Mouse (Mus musculus): ENCODE data around the gene Tfip11.
A peak's percentile ranks its signal among the peaks of the same experiment; 100 is the strongest.

Tfip11 gene

DNA sequence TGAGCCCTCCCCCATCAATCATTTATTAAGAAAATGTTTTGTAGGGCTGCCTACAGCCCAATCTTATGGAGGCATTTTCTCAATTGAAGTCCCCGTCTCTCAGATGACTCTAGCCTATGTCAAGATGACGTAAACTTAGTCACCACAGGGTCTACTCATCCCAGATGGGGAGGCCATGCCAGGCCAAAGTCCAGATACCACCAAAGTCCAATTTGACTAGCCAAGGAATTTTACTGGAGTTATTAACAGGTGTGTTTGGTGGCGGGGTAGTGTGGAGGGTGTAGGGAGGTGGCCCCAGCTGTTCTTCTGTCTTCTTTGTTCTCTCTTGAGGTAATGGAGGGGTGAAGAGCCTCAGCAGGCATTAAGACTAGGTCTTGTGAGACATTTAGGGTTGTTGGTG is 33.9 kb downstream of the Tfip11 start:
- DNase-seq (ENCODE audit: low spot score): no peak

DNA sequence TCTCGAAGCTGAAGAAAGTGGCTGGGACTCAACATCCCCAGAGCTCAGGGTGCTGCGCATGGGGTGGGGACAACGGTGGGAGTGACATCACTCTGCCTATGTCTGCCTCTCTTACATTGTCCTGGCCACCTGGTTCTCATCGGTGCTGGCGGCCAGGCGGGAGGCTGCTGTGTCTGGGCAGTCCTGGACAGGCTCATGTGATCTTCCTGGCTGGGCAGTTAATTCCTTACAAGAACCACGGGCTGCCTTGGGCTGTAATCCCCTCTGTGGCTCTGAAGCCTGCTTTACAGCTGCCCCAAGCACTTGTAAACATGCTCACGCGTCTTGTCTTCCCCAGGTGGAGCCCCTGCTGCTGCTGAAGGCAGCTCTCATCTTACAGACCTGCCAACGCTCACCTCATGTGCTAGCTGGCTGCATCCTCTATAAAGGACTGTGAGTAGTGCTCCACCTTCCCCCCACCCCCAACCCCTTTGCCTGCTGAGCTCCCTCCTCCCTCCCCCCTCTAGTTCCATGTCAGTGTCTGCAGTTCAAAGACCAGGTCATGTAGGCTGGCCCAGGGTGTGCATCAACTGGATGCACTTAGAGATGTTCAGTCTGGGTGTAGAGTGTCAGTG is 38.1 kb downstream of the Tfip11 start:
- DNase-seq (ENCODE audit: low spot score): no peak

DNA sequence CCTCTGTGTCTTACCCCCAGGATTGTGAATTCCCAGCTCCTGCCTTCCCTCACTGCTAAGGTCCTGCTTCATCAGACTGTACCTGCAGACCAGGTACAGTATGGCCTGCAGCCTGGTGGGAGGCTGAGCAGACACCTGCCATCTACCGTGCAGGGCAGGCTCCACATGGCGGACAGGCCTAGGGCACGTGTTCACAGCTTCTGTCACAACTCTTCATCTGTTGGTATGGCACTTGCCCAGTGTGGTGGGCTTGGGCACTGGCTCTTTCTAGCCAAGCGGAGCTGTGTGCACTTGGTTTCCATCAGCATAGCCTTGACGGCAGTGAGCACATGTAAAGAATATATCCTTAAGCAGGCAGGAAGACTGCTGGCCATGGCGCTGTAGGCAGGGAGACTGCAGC is 40.7 kb downstream of the Tfip11 start:
- DNase-seq (ENCODE audit: low spot score): no peak

DNA sequence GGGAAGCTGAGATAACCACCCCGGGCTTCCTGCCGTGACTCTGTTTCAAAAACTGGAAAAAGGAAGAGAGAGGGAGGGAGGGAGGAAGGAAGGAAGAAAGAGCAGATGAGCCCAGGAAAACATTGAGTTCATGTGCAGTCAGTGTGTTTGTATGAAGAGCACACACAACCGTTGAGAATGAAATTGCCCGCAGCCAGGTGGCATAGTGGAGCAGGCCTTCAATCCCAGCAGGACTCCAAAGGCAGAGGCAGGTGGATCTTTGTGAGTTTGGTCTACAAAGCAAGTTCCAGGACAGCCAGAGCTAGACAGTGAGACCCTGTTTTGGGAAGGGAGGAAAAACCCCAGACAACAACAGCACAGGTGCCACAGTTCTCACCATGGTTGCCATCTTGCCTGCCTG is 41.2 kb downstream of the Tfip11 start:
- DNase-seq (ENCODE audit: low spot score): no peak

DNA sequence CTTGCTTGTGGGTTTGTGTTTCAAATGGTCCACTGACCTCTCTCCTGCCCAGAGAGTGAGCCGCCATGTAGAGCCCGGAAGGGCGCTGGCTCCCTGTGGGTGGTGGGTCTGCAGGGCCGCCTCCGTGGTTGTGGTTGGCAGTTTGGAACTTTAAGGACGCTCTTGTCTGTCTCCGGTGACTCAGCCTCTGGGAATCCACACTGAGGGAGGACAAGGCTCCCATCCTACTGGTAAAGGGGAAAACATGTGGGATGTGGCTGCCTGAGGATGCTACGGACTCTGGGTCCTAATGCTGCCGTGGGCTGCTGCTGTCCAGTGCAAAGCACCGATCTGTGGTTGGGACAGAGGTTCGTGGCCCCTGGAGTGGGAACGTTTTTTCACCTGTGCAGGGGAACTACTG is 41.8 kb downstream of the Tfip11 start:
- no peak for DNase-seq (ENCODE audit: low spot score)

DNA sequence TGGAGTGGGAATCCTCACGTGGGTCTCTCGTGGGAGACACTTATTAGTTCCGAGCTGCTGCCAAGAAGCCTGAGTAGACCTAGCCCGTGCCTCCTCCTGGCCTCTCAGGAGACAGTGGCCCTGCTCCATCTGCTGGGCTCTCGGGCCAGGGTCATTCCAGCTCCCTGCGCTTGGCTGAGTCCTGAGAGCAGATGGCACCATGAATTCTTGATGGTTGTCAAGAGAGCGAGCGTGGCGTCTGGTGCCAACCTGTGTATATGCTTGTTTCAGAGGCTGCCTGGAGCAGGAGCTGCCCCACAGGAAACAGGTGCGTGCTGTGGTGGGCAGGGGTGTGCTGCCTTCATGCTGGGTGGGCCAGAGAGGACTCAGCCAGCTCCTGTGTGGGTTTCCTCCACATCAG is 42.5 kb downstream of the Tfip11 start:
- DNase-seq (ENCODE audit: low spot score): no peak

DNA sequence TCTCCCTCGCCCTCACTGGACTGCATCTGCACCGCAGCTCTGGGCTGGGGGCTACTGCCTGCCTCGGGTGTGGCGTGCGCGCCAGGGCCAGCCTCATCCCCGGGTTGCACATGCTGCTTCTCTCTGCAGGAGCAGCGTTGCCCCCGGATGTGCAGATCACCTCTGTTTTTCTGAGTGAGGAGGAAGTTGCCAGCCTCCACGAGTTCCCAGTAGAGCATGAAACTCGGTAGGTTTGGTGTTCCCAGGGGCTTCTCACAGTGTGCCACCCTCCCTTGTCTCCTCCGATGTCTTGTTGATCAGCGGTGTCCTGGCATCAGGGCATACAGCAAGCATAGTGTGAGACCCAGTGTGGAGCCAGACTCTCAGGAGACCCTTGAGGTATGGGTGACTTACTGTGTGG is 43.2 kb downstream of the Tfip11 start:
- DNase-seq (ENCODE audit: low spot score): no peak

DNA sequence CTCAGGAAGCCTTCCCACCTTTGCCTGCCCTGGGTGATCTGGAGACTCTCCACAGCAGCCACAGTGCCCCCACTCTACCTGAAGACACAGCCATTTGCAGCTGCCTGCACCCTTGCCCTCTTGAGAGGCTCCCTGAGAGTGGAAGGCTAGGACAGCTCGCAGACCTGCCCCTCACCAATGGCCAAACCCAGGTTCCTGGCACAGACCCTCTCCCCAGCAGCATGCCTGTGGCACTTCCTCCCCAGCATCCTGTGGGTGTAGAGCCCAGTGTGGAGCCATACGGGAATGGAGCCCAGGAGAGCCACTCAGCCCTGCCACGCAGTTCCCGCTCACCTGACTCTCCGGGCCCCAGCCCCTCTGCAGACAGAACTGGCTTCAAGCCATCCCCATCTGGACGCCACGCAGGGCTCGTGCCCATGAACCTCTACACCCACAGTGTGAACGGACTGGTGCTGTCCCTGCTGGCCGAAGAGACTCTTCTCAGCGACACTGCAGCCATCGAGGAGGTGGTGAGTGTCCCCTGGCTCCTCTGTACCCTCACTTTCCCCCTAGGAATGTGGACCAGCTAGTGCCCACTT is 44.2 kb downstream of the Tfip11 start:
- DNase-seq (ENCODE audit: low spot score): no peak

DNA sequence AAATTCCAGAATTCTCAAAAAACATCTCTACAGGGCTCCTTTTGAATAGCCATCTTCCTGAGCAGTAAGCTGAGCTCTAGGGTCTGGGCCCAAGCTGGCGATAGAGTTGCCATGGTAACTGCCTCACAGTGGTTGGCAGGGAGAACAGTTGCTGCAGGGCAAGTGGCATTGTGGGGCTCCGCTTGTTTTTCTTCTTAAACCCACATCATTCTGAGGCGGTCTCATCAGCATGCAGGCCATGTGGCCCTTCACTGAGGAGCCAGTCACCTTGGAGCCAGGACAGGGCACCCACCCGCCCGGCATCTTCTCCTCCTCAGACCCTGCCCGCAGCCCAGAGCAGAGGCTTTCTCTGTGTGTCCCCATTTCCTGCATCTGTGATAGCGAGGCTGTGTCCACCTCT is 45.8 kb downstream of the Tfip11 start:
- peak; percentile 76 for DNase-seq (ENCODE audit: low spot score)

DNA sequence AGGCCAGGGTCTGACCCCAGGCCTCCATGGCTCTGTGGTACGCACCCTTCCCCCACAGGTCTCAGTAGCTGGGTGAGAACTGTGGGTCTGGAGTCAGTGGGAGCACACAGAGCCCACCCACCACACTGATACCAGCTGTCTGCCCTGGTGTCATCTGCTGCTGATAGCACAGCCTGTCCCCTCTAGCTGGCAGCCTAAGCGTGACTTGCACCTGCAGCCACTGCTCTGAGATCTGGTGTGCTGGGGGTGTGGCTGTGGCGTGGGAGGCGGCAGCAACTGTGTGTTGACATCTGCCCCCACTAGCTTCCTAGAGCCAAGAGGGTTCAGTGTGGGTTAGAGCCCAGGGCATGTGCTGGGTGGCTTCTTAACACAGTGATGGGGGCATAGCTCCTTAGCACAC is 50.0 kb downstream of the Tfip11 start:
- no peak for DNase-seq (ENCODE audit: low spot score)

DNA sequence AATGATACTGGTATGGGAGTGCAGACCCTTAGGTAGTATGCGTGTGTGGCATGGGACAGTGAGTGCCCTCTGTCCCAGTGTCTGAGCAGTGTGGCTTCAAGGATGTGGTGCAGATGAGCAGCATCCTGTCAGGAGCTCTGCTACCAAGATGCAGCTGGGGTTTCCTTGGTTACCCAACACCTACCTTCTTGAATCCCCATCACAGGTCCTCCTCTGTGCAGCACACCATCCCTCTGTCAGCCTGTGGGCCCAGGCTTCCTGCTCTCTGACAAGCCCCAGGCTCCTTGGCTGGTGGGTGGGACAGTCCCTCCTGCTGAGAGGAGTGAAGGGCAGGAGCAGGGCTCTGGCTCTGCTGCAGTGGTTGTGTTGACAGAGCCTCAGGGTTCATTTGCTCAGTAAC is 51.2 kb downstream of the Tfip11 start:
- DNase-seq (ENCODE audit: low spot score): no peak

DNA sequence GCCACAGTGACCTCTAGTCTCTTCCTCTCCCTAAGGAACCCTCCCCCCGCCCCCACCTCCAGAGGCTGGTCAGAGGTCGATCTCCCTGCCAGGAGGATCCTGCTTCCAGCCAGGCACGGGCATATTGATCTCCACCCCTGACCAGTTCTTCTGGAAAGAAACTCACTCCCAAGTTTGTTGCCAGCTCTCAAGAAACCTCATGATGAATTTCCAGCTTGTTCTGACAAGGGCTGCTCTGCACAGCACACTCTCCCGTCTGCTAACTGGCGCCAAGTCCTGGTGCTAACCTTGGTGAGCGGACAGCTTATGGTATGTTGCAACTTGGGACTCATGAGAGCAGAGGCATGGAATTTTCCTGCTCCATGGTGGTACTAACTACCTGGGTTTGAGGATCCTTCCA is 52.6 kb downstream of the Tfip11 start:
- DNase-seq (ENCODE audit: low spot score): no peak

DNA sequence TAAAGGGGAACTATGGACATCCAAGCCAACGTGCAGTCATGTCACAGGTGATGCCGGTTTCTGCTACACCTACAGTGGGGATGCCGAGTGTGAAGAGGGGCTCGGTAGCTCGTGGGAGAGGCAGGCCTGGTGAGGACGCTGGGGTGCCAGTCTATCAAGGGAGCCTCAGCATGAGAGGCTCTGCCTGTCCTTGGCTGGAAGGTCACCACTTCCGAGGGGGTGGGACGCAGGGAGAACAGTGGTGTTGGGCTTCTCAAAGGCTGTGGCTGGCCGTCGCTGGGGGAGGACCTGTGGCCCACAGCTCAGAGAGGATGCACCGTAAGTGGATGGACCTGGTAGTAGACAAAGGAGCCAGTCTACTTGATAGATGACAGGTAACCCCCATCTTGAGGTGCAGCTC is 55.0 kb downstream of the Tfip11 start:
- DNase-seq (ENCODE audit: low spot score): no peak

DNA sequence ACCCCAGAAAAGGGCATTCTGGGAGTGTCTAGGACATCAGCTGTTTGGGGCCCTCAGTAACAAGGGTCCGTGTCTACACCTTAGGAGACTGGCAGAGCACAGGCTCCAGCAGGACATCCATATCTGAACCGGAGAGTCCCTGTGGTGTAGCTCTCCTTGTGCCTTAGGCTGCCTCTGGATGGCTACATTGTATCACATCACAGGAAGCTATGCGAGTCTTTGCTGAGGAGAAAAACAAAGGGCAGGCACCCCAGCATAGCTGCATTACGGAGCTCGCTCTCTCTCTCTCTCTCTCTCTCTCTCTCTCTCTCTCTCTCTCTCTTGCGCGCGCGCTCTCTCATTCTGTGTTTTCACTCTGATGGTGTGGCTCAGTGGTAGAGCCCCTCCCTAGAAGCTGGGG is 55.9 kb downstream of the Tfip11 start:
- DNase-seq (ENCODE audit: low spot score): no peak

DNA sequence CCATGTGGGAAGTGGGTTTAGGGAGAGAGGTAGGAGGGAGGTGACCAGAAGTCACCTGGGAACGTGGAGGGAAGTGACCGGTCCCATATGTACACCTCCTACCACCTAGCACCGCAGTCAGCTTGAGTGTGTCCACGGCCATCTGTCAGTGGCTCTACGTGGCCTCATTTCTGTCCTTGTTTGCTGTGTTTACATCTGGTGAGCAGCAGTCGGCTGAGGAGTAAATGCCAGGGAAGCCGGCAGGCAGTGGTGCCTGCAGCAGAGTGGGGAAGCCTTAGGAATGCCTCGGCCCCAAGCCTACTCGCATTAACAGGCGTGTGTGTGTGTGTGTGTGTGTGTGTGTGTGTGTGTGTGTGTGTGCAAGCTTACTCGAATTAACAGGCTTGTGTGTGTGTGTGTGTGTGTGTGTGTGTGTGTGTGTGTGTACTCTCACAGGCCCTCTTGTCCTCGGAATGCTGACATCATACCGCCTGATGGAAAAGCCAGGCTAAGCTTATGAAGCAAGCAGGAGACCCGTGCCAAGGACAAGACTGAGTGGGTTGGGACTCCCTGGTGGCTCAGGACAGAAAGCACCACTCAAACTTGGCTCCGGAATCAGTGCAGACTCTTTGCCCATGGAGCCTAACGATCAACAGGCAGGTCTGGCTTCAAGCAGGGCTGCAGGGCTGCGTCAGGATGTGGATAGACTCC is 56.6 kb downstream of the Tfip11 start:
- DNase-seq (ENCODE audit: low spot score): peak; percentile 76

DNA sequence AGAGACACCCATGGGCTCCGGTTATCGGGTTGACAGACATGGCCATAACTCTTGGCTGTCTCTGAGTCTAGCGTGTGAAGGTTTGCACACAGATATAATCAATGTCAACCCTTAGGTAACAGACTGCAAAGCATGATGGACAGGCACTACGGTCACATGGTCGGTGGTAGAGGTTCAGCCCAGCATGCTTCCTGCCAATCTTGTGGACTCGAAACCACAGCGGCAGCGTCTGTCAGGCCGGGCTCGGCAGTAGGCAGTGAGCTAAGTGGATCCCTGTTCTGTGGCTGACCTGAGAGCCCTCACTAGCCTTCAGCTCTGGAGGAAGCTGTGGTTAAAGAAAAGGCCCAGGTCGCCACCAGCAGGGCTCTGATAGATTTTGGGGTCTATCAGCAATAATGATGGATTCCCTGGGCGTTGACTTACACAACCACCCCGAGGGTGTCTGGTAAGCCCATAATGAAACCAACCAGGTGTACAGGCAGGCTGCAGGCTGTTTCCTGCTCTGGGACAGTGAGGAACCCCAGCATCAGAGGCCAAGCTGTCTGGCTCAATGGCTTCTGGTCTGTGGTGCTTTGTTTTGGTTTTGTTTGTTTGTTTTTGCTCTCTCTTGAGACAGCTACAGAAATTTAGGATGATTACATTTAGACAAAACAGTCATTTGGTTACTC is 58.8 kb downstream of the Tfip11 start:
- no peak for DNase-seq (ENCODE audit: low spot score)

DNA sequence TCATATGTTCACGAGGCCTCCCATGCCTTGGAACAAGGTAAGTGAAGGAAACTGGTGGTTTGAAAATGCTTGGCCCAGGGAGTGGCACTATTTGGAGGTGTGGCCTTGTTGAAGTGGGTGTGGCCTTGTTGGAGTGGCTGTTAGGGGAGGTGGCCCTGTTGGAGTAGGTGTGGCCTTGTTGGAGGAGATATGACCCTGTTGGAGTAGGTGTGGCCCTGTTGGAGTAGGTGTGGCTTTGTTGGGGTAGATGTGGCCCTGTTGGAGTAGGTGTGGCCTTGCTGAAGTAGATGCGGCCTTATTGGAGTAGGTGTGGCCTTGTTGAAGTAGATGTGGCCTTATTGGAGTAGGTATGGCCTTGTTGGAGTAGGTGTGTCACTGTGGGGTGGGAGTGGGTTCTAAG is 59.8 kb downstream of the Tfip11 start:
- no peak for DNase-seq (ENCODE audit: low spot score)
